Mouse (Mus musculus): Measurements from ENCODE around the gene Tspan4.

The Tspan4 gene

DNA sequence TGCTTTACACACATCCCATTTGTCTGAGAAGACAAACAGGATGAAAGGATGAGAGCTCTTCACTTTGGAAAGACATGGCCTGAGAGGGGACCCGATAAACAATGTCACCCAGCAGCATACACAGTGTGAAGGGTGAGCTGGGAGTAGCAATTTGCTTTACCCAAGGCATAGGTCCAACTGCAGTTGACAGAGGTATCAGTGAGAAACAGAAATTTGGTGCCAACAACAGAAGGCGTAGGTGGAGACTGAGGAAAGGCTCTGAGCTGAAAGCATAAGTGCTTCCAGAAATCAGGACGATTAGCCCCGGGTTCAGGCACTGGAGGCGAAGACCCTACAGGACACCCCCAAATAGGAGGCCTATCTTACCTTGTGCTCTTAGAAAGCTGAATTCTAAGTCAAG lies 35.2 kb downstream of the Tspan4 start:
- peak; percentile 71 for DNase-seq

GRCm38 (mm10) chr7:141510681-141511191 lies 35.7 kb downstream of the Tspan4 start:
- peak; percentile 81 for DNase-seq

DNA sequence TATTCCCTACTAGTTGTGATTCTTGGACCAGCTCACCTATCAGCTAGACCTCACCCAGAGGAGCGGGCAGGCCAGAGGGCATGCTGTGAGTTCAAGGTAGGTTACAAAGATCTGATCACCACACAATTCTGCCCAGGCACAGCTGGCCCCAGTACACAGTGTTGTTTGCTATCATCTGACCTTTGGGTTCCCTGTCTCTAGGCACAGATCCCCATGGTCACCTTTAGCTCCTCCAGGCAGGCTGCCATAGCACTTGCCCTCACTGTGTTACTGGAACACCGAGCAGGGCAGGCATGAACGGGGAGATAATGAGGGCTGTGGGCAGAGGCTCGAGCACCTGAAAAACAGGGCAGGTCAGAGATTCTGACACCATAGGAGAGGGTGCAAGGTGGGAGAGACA lies 42.6 kb downstream of the Tspan4 start:
- no peak for DNase-seq

DNA sequence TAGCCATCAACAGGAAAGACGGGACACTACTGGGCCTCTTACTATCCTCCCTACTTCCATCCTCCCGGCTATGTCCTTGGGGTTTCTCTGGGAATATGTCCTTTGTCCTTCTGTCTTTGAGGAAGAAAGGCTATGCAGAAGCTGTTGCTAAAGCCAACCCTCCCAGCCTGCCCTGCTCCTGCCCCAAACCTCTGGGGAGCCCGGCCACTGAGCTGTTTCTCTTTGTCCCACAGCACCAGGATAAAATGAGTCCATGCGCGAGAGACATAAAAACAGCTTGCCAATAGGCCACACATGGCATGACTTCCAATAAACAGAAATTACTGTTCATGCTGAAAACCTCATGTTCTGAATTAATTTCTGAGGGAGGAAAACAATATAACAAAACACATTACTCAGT lies 43.3 kb downstream of the Tspan4 start:
- no peak for DNase-seq

GRCm38 (mm10) chr7:141518926-141519325 lies 43.9 kb downstream of the Tspan4 start:
- no peak for DNase-seq

DNA sequence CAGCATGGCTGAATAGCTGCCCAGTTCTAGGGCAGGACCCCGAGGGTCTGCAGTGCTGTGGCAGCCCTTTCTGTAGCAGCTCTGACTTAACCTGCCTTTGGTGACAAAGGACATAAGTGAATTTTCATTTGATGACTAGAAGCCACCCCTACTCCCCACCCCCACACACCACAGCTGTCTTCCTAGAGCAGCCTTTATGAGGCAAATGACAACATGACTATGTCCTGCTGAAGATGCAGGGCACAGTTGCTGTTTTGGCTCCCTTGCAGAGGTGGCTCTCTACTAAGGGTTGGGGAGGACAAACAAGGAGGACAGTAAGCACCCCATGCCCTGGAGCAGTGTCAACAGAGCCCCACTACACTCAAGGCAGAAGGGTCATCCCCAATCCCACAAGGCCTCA lies 44.8 kb downstream of the Tspan4 start:
- no peak for DNase-seq

GRCm38 (mm10) chr7:141523007-141523406 lies 48.0 kb downstream of the Tspan4 start:
- peak; percentile 45 for DNase-seq

DNA sequence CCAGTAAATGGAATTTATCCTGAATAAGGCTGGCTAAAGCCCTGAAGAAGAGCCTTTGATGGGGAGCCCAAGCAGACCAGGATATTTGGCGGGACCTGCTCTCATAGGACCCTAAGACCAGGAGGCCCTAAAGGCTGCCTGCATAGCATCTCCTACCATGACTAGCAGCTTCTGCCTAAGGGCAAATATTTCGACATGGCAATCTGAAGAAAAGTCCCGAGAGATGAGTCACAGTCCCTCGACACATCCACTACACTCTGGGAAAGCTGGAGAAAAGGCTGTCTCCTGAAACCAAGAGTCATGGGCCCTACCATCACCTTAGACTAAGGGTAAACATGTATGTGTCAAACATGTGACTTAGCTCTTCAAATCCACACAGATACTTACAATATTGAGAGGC lies 49.2 kb downstream of the Tspan4 start:
- DNase-seq: no peak

DNA sequence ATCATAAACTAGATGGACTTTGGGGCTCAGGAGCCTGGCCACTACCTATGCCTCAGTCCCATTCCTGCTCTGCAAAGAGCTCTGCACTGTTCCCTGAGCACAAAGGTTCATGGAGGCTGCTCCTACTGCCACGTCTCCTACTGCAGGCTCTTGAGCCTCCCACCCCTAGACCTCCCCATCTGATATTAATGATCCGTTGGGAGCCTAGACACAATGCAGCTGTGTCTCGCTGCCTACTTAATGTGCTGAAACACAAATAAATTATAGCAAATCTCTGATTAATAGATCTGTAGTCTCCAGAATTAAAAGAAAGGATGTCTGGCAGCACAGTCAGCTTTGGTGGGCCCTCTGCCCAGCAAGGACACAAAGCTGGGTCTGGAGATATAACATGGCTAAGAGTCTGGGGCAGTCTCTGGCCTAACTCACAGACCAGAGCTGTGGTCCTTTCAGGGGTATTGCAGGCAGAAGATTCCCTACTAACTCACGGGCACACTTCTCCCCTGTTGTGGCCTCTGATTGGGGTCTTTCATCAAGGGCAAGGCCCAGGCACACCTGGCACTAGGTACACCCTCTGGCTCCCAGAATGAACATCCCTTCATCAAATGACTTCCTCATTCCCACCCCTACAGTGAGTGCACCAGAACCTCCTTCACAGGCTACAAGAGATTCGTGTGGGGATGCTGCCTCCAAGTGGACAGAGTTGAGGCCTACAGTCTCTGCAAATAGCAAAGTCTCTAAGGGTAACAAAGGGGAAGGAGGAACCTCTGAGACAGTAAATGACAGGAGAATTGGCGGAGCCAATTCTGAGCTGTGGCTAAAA lies 49.9 kb downstream of the Tspan4 start:
- DNase-seq: peak; percentile 85

DNA sequence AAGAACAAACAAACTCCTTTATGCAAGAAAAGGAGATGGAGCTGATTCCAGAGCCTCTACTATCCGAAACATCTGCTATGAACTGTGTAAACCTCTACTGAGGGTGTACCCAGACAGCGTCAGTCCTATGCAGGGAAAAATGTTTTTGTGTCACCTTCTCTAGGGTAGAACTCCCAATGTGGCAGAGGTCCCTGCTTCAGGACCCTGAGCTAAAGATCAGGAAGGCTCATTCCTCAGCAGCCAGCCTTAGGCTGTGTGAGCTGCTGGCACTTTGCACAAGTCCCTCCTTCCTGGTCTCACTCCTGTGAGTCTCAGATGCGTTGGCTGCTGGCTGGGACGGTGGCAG lies 50.5 kb downstream of the Tspan4 start:
- peak; percentile 35 for DNase-seq

GRCm38 (mm10) chr7:141535570-141535969 lies 60.5 kb downstream of the Tspan4 start:
- no peak for DNase-seq

GRCm38 (mm10) chr7:141538852-141539555 lies 64.0 kb downstream of the Tspan4 start:
- peak; percentile 64 for DNase-seq

DNA sequence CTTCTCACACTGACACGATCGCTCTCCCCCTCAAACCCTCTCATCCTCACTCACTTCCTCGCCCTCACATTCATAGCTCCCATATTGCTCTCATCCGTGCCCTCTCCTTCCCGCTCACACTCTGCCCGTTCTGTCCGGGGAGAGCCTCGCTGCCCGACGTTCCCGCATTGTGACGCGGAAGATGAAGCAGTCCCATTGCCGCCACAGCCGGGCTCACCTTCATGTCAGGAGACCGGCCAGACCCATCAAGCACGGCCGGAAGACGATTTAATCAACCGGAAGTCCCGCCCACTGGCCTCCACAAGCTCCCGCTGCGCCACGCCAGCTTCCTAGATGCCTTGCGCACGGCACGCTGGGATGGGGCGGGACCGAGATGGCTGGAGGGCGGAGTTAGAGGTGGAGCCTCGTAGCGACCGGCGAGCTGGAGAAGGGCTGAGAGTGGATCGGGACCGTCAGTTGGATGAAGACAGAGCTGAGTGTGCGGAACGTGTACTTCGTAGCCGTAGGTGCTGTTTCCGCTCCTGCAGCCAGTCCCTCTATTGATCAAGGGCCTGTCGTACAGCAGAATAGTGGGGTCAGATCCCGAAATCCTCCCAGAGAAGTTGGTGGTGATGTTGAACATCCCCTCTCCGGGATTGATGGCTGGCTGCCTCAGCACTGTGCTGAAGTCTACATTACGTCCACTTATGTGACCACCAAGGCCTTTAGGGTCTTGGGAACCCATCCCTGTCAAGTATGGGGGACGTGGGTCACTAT lies 64.7 kb downstream of the Tspan4 start, which contains the start of gene Chid1:
Chid1 (minus strand) TSS at position 302 of the 756 bp plus-strand sequence.
- DNase-seq: peak; percentile 99

GRCm38 (mm10) chr7:141540312-141541081 lies 65.5 kb downstream of the Tspan4 start:
- DNase-seq: peak; percentile 96

- DNase-seq: no peak
Measured at GRCm38 (mm10) chr7:141541681-141542080, 66.6 kb downstream of the Tspan4 start.

GRCm38 (mm10) chr7:141542588-141542987 lies 67.5 kb downstream of the Tspan4 start:
- DNase-seq: peak; percentile 52
